Mouse (Mus musculus): ENCODE data around the gene Egr2. TPM values are rescaled to one million over a fixed set of nuclear protein-coding genes. Genes with fewer than 3 reads are reported as not detected.

Gene Egr2
- 1 to 10 TPM; 2.2 to 8.3 (median 7.9) TPM for total RNA-seq (2022)

- DNase-seq (ENCODE audit: low spot score in 2 of 2) = no peak
These were observed at the start of gene Egr2 for GRCm38 (mm10) chr10:67535256-67535655. TSS of gene Egr2 (plus strand) at chr10:67535475.

GRCm38 (mm10) chr10:67487496-67487895 lies 47.8 kb upstream of the Egr2 start:
- DNase-seq (ENCODE audit: low spot score in 2 of 2) = peak in 1 of 2 experiments; percentile 43

- DNase-seq (ENCODE audit: low spot score in 2 of 2) = no peak
These were observed 45.4 kb upstream of the Egr2 start for GRCm38 (mm10) chr10:67489836-67490235.

GRCm38 (mm10) chr10:67490632-67491031 lies 44.6 kb upstream of the Egr2 start:
- no peak for DNase-seq (ENCODE audit: low spot score in 2 of 2)

GRCm38 (mm10) chr10:67492161-67492571 lies 43.1 kb upstream of the Egr2 start:
- peak in 1 of 2 experiments; percentile 82 for DNase-seq (ENCODE audit: low spot score in 2 of 2)

- DNase-seq (ENCODE audit: low spot score in 2 of 2) = no peak
These were observed 41.7 kb upstream of the Egr2 start for GRCm38 (mm10) chr10:67493556-67493955.

- no peak for DNase-seq (ENCODE audit: low spot score in 2 of 2)
These were observed 38.0 kb upstream of the Egr2 start for GRCm38 (mm10) chr10:67497144-67497892.

- DNase-seq (ENCODE audit: low spot score in 2 of 2) = no peak
These were observed 37.3 kb upstream of the Egr2 start for GRCm38 (mm10) chr10:67497951-67498350.

GRCm38 (mm10) chr10:67503320-67503995 lies 31.8 kb upstream of the Egr2 start:
- DNase-seq (ENCODE audit: low spot score in 2 of 2) = no peak

GRCm38 (mm10) chr10:67504046-67504445 lies 31.2 kb upstream of the Egr2 start:
- no peak for DNase-seq (ENCODE audit: low spot score in 2 of 2)

GRCm38 (mm10) chr10:67505248-67505647 lies 30.0 kb upstream of the Egr2 start:
- no peak for DNase-seq (ENCODE audit: low spot score in 2 of 2)

- DNase-seq (ENCODE audit: low spot score in 2 of 2) = peak in 1 of 2 experiments; percentile 38
These were observed 23.1 kb upstream of the Egr2 start for GRCm38 (mm10) chr10:67512211-67512610.

- DNase-seq (ENCODE audit: low spot score in 2 of 2) = no peak
These were observed 22.4 kb upstream of the Egr2 start for GRCm38 (mm10) chr10:67512871-67513270.

- DNase-seq (ENCODE audit: low spot score in 2 of 2) = no peak
These were observed 16.5 kb upstream of the Egr2 start for GRCm38 (mm10) chr10:67518733-67519132.

- no peak for DNase-seq (ENCODE audit: low spot score in 2 of 2)
These were observed 11.1 kb upstream of the Egr2 start for GRCm38 (mm10) chr10:67524130-67524529.

- DNase-seq (ENCODE audit: low spot score in 2 of 2) = no peak
These were observed 10.6 kb upstream of the Egr2 start for GRCm38 (mm10) chr10:67524694-67525093.

- DNase-seq (ENCODE audit: low spot score in 2 of 2) = no peak
These were observed 8.8 kb upstream of the Egr2 start for GRCm38 (mm10) chr10:67526435-67526834.

GRCm38 (mm10) chr10:67529769-67530168 lies 5.5 kb upstream of the Egr2 start:
- DNase-seq (ENCODE audit: low spot score in 2 of 2) = no peak

- DNase-seq (ENCODE audit: low spot score in 2 of 2) = peak in 1 of 2 experiments; percentile 56
These were observed 697 bp downstream of the Egr2 start for GRCm38 (mm10) chr10:67535972-67536371.

GRCm38 (mm10) chr10:67536621-67537141 lies 1.4 kb downstream of the Egr2 start:
- peak in 1 of 2 experiments; percentile 66 for DNase-seq (ENCODE audit: low spot score in 2 of 2)

- peak; percentile 80 to 85 for DNase-seq (ENCODE audit: low spot score in 2 of 2)
These were observed 2.1 kb downstream of the Egr2 start for GRCm38 (mm10) chr10:67537151-67537994.

GRCm38 (mm10) chr10:67538106-67538505 lies 2.8 kb downstream of the Egr2 start:
- no peak for DNase-seq (ENCODE audit: low spot score in 2 of 2)
